Mouse (Mus musculus) hematopoietic stem cell, adult 5-6 weeks (primary cell): ENCODE measurements around the gene Bpifb1. TPM values are rescaled to one million over a fixed set of nuclear protein-coding genes. Genes with fewer than 3 reads are reported as not detected.
"Not testable (repeated sequence)": the region's sequence is repeated elsewhere in the genome, so short reads cannot be mapped to it uniquely, and the experiment has no call there.

Experiments used
- ATAC-seq, 2 experiments: fragments of 125-278 bp in 1 of 2; replicated peaks in 1 of 2; 2 replicates each; pipeline ENCODE4 v1.8.0; 2016 to 2017; ENCODE audit warnings: inconsistent platforms in 2 of 2, mild to moderate bottlenecking in 2 of 2, moderate number of reproducible peaks in 2 of 2, low read depth in 1 of 2, moderate TSS enrichment in 1 of 2; ENCODE audit not compliant: low FRiP score in 2 of 2, poor library complexity in 2 of 2, severe bottlenecking in 2 of 2, insufficient read depth in 1 of 2, low TSS enrichment in 1 of 2
- total RNA-seq: library from RNA; stranded (forward); fragments of 172-1452, 232-1000 nt; gene quantifications from 2 replicates; pipeline ENCODE4 v1.2.3, GENCODE M21; 2017

Bpifb1 gene
- total RNA-seq, 1 experiment from 2014 or later = not detected

DNA sequence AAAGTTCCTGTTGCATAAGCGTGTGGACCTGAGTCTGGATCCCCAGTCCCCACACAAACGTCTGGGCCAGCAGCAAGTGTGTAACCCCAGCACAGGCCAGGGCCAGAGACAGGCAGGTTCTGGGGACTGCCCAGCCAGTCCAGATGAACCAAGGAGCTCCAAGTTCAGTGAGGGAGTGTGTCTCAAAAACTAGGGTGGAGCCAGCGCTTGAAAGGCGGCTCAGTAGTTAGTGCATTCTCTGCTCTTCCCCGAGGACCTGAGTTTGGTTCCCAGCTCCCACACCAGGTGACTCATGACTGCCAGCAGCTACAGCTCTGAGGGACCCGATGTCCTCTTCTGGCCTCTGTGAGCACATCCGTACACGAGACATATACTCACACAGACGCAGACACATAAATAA is 6.4 kb downstream of the Bpifb1 start:
- no peak for ATAC-seq

DNA sequence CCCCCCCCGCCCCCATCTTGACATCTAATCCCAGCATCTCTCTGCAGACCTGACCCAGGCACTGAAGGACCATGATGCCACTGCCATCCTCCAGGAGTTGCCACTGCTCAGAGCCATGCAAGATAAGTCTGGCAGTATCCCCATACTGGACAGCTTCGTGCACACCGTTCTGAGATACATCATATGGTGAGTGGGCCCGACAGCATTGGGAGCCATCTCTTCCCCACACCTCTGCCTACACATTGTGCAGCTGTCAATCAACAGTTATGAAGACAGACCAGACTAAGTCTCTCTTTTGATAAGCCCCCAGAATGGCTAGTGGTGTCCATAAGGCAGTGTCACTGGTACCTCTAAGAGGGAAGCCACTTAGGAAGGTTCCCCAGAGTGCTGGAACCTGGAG is 14.0 kb downstream of the Bpifb1 start:
- ATAC-seq = no peak

DNA sequence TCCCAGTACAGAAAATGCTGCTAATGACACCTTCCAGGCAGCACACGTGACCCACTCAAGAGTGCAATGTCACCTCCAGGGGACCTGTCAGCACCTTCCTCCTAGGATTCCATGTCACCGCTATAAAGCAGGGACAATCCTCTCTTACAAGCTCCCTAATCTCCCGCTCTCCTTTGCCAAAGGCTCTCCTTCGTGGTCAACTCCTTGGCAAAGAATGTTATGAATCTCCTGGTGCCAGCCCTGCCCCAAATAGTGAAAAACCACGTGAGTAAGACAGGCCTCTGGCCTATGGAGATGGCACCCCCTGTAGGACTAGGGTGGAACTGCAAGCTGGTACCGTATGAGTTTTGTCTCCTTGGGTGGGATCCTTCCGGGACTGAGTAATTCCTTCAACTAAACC is 16.3 kb downstream of the Bpifb1 start:
- peak in 1 of 2 experiments; percentile 42; a peak in 1 of 4 replicates for ATAC-seq

DNA sequence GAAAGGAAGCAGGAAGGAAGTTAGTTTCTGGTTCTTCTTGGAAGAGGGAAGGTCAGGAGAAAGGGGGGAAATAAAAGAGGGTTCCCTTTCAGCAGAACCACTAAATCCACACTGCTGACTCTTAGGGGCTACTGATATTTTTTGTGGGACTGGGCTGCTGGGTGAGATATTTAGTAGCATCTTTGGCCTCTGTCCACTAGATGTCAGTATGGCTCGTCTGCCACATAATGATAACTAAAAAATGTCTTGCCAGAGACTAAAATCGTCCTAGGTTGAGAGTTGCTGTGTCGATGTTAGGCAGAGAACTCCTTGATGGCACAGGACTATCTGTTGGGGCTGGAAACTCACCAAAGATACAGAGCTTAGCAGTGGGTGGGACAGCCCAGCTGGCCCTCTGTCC is 18.5 kb downstream of the Bpifb1 start:
- peak in 1 of 2 experiments; percentile 33; a peak in 2 of 4 replicates for ATAC-seq

DNA sequence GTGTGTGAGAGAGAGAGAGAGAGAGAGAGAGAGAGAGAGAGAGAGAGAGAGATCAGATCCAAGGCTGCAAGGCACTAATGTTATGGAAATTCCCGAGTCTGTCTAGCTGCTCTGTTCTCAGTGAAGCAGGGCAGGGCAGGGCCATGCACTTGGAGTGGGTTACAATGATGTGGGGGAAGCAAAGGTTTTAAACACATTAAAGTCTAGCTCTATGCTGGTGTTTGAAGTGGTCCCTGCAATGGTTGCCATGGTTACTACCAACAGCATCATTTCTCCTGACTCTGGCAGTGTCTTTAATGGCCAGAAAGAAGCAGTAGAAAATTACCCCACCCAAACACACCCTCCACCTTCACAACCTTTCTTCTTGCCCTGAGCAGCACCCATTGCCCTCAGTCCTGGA is 20.5 kb downstream of the Bpifb1 start:
- no peak for ATAC-seq

DNA sequence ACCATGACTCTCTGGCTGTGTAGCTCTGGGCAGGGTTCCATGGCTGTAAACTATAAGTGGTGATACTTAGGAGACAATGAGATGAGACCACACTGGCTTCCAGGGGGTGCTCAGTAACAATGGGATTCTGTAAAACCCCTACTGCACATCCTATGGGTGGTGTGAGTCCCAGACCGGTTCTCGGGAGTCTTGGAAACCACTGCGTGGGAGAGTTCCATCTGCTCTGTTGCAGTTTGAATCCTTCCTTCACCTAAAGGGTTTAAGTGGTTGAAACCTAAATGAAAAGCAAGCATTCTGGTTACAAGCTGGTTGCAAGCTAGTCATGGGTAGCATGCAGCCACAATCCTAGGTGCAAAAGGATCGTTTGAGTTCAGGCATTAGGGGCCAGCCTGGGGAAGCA is 21.3 kb downstream of the Bpifb1 start:
- no peak for ATAC-seq

DNA sequence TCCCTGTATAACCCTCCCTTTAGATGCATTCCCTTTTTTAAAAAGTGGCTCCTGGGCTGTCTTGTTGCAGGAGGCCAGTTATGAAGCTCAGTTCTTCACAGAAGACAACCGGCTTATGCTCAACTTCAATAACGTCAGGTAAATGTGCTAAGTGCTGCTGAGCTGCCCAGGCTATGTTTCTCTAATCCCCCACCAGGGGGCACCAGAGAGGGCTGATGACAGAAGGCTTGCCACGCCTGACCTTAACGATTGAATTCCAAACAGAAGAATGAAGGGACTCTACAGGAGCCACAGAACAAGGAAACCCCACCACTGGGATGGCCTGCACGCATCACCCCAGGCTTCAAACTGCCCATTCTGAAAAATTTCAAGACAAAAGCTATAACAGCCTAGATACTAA is 24.6 kb downstream of the Bpifb1 start:
- peak; percentile 81 to 91 for ATAC-seq

DNA sequence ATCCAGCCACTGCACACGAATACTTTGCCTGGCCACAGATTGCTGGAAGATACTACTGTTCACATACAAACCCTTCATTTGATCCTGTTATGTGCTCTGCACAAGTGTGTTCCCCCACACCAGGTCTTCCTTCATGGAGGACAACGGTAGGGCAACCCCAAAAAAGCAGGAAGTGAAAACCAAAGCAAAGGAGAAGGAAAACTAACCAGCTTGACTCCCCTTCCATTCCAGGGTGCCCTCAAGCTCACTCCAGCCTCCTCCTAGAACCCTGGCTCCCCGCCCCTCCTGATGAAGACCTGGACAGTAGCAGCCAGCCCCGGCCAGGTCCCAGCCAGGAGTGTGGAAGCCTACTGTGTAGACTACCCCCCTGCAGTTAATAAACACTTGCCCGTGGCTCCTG is 29.3 kb downstream of the Bpifb1 start:
- ATAC-seq = no peak

DNA sequence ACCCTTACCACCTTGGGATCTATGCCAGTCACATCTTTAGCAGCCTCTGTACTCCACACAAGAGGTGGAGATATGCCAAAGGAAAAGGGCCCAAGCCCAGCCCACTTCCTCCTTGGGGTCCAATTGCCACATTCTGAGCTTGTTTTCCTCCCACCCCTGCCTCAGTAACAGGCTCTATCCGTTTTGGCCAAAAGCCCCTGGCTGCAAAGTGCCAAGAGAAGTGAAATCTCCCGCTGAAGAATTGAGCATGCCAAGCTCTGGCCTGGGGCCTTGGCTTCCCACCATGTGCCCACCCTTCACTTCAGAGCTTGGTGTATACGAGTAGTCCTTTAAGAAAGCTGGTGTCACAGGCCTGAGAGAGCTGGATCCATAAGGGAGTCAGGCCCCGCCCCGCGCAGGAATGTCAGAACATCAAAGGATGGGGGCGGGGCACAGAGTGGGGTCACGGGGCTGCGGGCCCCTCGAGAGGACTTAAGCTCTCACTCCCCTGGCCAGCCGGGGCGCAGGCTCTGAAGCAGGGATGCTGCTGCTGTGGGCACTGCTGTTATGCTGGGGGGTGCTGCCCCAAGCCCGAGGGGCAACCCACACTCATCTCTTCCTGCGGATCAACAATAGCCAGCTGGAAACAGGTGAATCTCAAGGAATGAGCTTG is 32.8 kb downstream of the Bpifb1 start, which contains the start of gene Bpifb5:
TSS of gene Bpifb5 (plus strand) at position 478 of the 652 bp plus-strand sequence.
- peak; percentile 68 to 70 for ATAC-seq

DNA sequence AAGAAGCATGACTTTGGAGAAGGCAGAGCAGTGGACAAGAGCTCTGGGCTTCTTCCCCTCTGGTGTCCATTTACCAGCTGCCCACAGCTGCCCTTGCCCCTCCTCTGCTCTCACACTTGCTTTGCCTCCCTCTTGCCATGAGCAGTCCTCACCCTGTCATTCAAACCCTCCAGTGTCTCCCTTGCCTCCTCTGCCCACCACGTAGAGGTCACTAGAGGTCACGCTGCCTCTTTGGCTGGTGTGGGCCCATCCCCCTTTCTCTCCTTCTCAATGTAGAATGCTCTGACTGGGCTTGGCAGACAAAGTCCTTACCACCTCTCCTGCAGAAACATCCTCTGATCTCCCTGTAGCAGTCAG is 33.3 kb downstream of the Bpifb1 start:
- no peak for ATAC-seq

DNA sequence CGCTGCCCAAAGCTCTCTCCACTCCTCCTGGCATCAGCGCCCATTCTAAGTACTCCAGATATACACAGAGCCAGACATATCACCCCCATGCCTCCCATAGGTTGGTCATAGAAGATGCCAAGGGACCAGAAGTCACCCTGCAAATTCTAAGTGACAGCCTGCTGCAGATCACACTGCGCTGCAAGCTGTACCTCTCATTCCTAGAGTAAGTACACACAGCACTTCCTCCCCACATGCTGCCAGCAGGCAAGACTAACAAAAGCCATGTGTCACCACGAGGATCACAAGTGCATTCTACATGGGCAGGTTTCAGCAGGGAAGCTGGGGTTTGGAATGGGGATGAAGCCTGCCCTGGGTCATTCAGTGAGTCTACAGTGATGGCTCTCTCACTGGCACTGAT is 36.4 kb downstream of the Bpifb1 start:
- no peak for ATAC-seq

DNA sequence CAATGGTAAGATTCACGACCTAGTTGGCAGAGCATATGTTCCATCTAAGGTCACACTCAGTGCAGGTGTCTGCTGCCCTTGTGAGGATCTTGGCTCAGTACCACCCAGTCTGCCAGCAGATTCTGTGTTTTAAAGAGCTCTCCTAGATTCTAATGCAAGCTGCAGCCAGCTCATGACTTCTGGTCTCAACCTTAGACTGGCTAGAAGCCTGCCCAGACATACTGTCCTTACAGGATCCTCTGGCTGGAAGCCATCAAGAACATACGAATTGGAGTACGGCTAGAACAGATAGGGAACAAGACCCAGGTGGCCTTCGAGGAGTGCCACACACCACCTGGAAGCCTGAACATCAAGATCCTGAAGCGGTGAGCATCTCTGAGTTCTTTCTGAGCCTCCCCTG is 37.2 kb downstream of the Bpifb1 start:
- no peak for ATAC-seq

DNA sequence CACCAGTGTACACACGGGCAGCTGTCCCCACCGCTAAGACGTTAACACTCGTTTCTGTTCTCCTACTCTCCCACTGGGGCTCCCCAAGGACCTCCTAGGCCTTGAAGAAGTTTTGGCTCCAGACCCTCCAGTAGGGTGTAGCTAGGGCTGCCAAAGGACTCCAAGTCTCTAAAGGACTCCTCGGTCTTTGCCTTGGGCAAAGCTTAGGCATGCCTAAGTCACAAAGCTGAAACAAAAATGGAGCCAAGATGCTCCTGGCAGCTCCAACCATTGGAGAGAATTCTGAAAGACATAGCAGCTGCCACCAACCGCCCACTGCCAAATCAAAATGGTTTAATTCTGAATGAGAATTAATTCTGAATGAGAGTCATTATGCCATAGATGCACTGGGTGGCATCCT is 42.8 kb downstream of the Bpifb1 start:
- no peak for ATAC-seq

DNA sequence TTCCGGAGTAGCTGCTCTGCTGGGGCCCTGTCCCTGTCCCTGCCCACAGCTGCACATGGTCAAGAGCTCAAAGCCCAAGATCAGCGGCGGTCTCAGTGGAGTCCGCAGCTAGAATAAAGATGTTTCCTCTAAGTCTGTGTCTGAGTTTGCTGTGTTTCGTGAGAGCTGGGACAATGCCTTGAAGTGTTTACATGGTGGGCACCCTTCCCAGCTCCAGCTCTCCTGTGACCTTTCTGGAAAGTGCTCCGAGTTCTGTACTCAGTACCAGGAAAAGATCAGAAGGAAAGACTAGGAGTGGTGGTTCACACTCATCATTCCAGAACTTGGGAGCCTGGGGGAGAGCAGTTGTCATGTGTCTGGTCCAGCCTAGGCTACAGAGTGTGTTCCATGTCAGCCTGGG is 50.2 kb downstream of the Bpifb1 start:
- ATAC-seq = no peak

DNA sequence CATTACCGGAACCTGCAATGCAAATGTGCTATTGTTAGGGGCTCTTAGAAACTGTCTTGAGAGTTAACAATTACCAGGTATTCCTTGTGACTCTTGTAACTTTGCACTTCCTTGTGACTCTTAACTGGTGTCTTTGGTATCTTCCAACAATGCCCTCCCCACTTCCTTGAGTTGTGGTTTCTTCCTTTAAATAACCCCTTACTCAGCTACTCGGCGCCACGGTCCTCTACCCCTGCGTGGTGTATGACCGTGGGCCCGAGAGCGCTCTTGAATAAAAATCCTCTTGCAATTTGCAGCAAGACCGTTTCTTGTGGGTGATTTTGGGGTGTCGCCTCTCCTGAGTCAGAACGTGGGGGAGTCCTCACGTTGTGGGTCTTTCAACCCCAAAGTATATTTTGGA is 52.1 kb downstream of the Bpifb1 start:
- ATAC-seq = not testable (repeated sequence)

DNA sequence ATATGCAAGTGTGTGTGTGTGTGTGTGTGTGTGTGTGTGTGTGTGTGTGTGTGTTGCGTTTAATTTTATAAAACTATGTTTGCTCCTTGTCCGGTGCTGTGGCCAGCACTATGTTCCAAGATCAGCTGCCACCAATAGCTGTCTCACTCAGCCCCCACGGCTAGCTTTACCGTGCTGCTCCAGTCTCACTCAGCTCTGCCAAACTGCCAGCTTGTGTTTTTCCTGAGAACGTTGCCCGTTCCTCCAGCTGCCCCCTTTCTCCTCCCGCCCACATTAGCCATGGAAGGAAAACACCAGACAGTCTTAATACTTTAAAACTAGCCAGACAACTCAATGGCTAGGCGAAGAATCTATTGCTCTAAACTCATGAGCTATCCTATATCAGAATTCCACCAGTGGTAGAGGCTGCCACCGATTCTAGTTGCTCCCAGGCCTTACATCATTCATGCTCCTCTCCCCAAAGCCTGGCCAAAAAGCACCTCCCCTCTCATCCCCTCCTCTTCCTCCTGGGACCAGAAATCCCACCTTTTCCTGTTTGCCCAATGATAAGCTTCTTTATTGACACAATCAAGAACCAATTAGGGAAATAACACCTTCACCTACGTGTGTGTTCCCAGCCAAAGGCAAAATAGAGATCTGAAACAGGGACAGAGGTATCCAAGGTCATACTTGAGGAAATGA is 52.9 kb downstream of the Bpifb1 start:
- no peak for ATAC-seq

DNA sequence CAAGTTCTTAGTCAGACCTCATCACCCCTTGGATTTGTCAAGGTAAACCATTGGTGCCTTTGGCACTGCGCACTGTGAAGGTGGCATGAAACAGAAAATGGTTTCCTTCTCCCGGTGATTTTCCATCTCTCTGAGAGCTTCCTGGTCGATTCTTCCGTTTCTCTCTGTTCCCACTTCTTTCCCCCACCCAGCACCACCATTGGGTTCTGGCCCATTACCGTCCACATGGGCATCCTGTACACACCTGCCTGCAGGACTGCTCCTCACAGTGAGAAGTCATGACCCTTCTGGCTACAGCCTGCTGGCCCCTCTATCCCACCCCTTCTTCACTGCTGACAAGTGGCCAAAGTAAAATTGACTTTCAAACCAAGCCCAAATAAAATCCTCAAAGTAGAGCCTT is 54.7 kb downstream of the Bpifb1 start:
- ATAC-seq = no peak

DNA sequence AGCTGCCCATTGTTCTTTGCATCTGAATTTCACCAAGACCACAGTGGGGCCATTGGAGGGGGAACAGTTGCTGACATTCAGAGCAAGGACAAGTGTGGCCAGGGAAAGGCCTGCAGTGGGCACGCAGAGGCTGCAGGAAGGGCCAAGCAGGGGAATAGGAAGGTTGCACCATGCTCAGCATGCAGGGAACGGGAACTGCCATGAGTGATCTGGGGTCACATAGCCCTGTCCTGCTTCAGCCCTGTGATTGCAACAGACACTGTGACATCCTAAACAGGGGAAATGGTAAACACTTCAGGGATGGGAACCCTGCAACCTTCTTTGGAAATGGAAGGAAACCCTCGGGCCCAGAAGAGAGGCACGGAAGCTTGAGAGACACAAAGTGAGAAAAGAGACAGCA is 64.6 kb downstream of the Bpifb1 start:
- ATAC-seq = peak in 1 of 2 experiments; percentile 36; a peak in 1 of 4 replicates

DNA sequence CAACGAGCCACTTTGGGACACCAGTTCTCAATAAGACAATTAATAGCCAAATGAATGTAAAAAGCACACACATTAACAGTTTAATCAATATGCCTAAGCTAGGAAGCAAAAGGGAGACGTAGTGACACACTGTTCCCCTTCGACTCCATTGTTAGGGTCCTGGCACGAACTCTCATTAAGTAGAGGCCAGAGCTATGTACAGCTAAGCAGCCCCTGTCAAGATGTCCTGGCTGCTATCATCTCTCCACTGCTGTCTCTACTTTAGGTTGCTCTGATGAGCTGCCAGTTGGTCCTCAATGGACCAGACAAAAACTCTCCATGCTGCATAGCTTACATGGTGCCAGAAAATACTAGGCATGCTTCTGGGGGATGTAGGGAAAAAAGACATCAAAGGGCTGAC is 65.2 kb downstream of the Bpifb1 start:
- no peak for ATAC-seq
